Mouse (Mus musculus): ENCODE measurements around the gene Man1c1. TPM values are rescaled to one million over a fixed set of nuclear protein-coding genes. Genes with fewer than 3 reads are reported as not detected.

Man1c1 gene
- polyA plus RNA-seq, 1 experiment from 2014 or later, result 5.1 TPM

DNA sequence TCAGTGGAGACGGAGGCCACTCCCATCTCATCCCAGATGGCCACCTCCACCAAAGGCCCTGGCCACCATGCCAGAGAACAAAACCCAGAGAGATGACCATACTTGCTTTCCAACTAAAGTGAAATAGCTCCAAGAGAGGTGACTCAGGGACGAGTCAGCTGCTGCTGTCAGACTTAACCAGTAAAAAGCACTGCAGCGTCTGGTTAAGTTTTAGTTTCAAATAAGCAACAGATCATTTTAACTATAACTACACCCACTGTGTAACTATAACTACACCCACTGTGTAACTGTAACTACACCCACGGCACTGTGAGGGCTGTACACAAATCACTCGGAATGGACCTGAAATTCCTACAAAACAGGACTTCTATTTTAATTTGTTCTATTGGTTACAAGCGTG lies 17.0 kb upstream of the Man1c1 start:
- H3K9ac ChIP-seq, result no peak overlapping the region
- no peak overlapping the region for H3K27ac ChIP-seq
- H3K4me3 ChIP-seq, result no peak overlapping the region
- ATAC-seq (replicated peaks; ENCODE audit: insufficient number of reproducible peaks, insufficient read depth, low FRiP score, low read depth), result no peak
- no peaks in the 10 kb centered on the region for H3K36me3 ChIP-seq
- H3K9me3 ChIP-seq (replicated peaks), result no peaks in the 10 kb centered on the region
- H3K27me3 ChIP-seq, result no peaks in the 10 kb centered on the region
- H3K4me1 ChIP-seq (replicated peaks), result peaks cover 7% of the 10 kb centered on the region
- H3K4me2 ChIP-seq, result no peak overlapping the region
- 78% methylated on average over 6 of the region's 6 CpGs for WGBS

DNA sequence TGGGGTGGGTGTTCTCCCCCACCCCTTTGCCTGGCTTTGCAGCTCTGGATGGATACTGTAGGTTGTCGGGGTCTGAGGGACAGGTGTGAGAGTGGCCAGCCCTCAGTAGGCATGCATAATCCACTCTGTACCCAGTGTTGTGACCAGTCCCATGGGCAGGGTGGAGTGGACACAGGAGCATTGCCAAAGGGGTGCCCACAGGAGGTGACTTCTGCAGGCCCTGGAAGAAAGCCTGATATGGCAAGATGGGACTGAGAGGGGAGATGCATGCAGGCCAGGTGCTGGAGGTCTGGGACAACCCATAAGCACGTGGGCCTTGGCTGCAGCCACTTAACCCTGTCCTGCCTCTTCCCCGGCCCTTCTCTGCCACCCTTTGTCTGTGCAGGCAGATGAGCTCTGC lies 16.3 kb upstream of the Man1c1 start:
- Histone ChIP-seq H3K27ac (no peak overlapping the region), H3K36me3 (no peaks in the 10 kb centered on the region), H3K9ac (no peak overlapping the region), H3K9me3 (replicated peaks) (no peaks in the 10 kb centered on the region), H3K4me1 (replicated peaks) (peaks cover 7% of the 10 kb centered on the region), H3K27me3 (no peaks in the 10 kb centered on the region), H3K4me3 (no peak overlapping the region), H3K4me2 (no peak overlapping the region)
- no peak for ATAC-seq (replicated peaks; ENCODE audit: insufficient number of reproducible peaks, insufficient read depth, low FRiP score, low read depth)
- WGBS, result 57% methylated on average over 3 of the region's 3 CpGs

GRCm38 (mm10) chr4:134719489-134719888 lies 15.4 kb upstream of the Man1c1 start:
- Histone ChIP-seq H3K27ac (no peak overlapping the region), H3K27me3 (no peaks in the 10 kb centered on the region), H3K9ac (no peak overlapping the region), H3K4me1 (replicated peaks) (no peaks in the 10 kb centered on the region), H3K36me3 (no peaks in the 10 kb centered on the region), H3K4me3 (no peak overlapping the region), H3K4me2 (no peak overlapping the region), H3K9me3 (replicated peaks) (no peaks in the 10 kb centered on the region)
- no peak for ATAC-seq (replicated peaks; ENCODE audit: insufficient number of reproducible peaks, insufficient read depth, low FRiP score, low read depth)
- WGBS, result 41% methylated on average over 8 of the region's 8 CpGs

- Histone ChIP-seq H3K27ac (no peak overlapping the region), H3K36me3 (no peaks in the 10 kb centered on the region), H3K9me3 (replicated peaks) (no peaks in the 10 kb centered on the region), H3K4me1 (replicated peaks) (peaks cover 5% of the 10 kb centered on the region), H3K27me3 (no peaks in the 10 kb centered on the region), H3K4me3 (no peak overlapping the region), H3K9ac (peak overlapping the region; percentile 16; the same call in 1 of the 2 replicates), H3K4me2 (peak overlapping the region; percentile 25; the same call in 1 of the 2 replicates)
- 3% methylated on average over 8 of the region's 8 CpGs for WGBS
- peak; percentile 81 for ATAC-seq (replicated peaks; ENCODE audit: insufficient number of reproducible peaks, insufficient read depth, low FRiP score, low read depth)
Observed at GRCm38 (mm10) chr4:134713937-134714336, 9.8 kb upstream of the Man1c1 start.

- Histone ChIP-seq H3K27ac (no peak overlapping the region), H3K36me3 (no peaks in the 10 kb centered on the region), H3K4me1 (replicated peaks) (peaks cover 32% of the 10 kb centered on the region), H3K9me3 (replicated peaks) (no peaks in the 10 kb centered on the region), H3K9ac (no peak overlapping the region), H3K4me3 (no peak overlapping the region), H3K4me2 (peak overlapping the region; percentile 99; the same call in 1 of the 2 replicates), H3K27me3 (no peaks in the 10 kb centered on the region)
- no peak for ATAC-seq (replicated peaks; ENCODE audit: insufficient number of reproducible peaks, insufficient read depth, low FRiP score, low read depth)
- 64% methylated on average over 5 of the region's 5 CpGs for WGBS
Observed at GRCm38 (mm10) chr4:134705311-134705710, 1.2 kb upstream of the Man1c1 start.

- Histone ChIP-seq H3K4me1 (replicated peaks) (peaks cover 32% of the 10 kb centered on the region), H3K4me2 (peak overlapping the region; percentile 99), H3K27me3 (no peaks in the 10 kb centered on the region), H3K9ac (peak overlapping the region; percentile 54), H3K27ac (no peak overlapping the region), H3K9me3 (replicated peaks) (no peaks in the 10 kb centered on the region), H3K36me3 (no peaks in the 10 kb centered on the region), H3K4me3 (peak overlapping the region; percentile 74)
- under 1% methylated on average over 21 of the region's 21 CpGs for WGBS
- no peak for ATAC-seq (replicated peaks; ENCODE audit: insufficient number of reproducible peaks, insufficient read depth, low FRiP score, low read depth)
Observed at GRCm38 (mm10) chr4:134704590-134704989, 500 bp upstream of the Man1c1 start.

GRCm38 (mm10) chr4:134702981-134703834 lies 882 bp downstream of the Man1c1 start:
- H3K36me3 ChIP-seq, result no peaks in the 10 kb centered on the region
- ATAC-seq (replicated peaks; ENCODE audit: insufficient number of reproducible peaks, insufficient read depth, low FRiP score, low read depth), result peak; percentile 7; the same call in 1 of the 2 replicates
- peak overlapping the region; percentile 56 for H3K27ac ChIP-seq
- H3K4me1 ChIP-seq (replicated peaks), result peaks cover 32% of the 10 kb centered on the region
- H3K27me3 ChIP-seq, result no peaks in the 10 kb centered on the region
- peak overlapping the region; percentile 99 for H3K4me2 ChIP-seq
- WGBS, result 2% methylated on average over 81 of the region's 90 CpGs
- peak overlapping the region; percentile 68 for H3K9ac ChIP-seq
- peak overlapping the region; percentile 74 for H3K4me3 ChIP-seq
- no peaks in the 10 kb centered on the region for H3K9me3 ChIP-seq (replicated peaks)

GRCm38 (mm10) chr4:134701934-134702333 lies 2.2 kb downstream of the Man1c1 start:
- Histone ChIP-seq H3K9me3 (replicated peaks) (no peaks in the 10 kb centered on the region), H3K27me3 (no peaks in the 10 kb centered on the region), H3K27ac (0 out of 2 replicates have a peak overlapping the region, but pooled peaks have one; percentile 13), H3K4me1 (replicated peaks) (peaks cover 32% of the 10 kb centered on the region), H3K9ac (peak overlapping the region; percentile 68), H3K4me3 (peak overlapping the region; percentile 74), H3K4me2 (peak overlapping the region; percentile 99), H3K36me3 (no peaks in the 10 kb centered on the region)
- WGBS, result 27% methylated on average over 6 of the region's 6 CpGs
- ATAC-seq (replicated peaks; ENCODE audit: insufficient number of reproducible peaks, insufficient read depth, low FRiP score, low read depth), result no peak

DNA sequence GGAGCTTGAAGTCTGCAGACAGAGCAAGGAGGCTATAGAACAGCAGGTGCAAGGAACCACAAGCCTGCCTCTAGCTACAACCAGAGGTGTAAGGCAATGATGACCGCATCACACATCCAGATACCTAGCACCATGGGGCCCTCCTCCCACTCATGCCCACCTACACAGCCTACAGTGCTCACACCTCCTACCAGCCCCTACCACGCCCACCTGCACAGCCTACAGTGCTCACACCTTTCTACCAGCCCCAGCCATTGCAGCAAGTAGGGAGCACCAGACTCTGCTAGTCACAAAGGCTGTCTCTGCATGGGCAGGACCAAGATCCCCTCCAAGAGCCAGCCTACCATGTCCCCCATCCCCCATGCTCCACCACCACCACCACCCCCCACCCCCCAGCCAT lies 3.2 kb downstream of the Man1c1 start:
- Histone ChIP-seq H3K36me3 (no peaks in the 10 kb centered on the region), H3K4me2 (peak overlapping the region; percentile 99; the same call in 1 of the 2 replicates), H3K9ac (no peak overlapping the region), H3K4me3 (no peak overlapping the region), H3K27me3 (no peaks in the 10 kb centered on the region), H3K9me3 (replicated peaks) (no peaks in the 10 kb centered on the region), H3K27ac (no peak overlapping the region), H3K4me1 (replicated peaks) (peaks cover 32% of the 10 kb centered on the region)
- 93% methylated on average over 2 of the region's 2 CpGs for WGBS
- ATAC-seq (replicated peaks; ENCODE audit: insufficient number of reproducible peaks, insufficient read depth, low FRiP score, low read depth), result no peak

GRCm38 (mm10) chr4:134693202-134693940 lies 10.7 kb downstream of the Man1c1 start:
- no peak overlapping the region for H3K27ac ChIP-seq
- ATAC-seq (replicated peaks; ENCODE audit: insufficient number of reproducible peaks, insufficient read depth, low FRiP score, low read depth), result no peak
- WGBS, result 65% methylated on average over 9 of the region's 9 CpGs
- H3K27me3 ChIP-seq, result no peaks in the 10 kb centered on the region
- H3K36me3 ChIP-seq, result peaks cover 3% of the 10 kb centered on the region; the same call in 1 of the 2 replicates
- no peaks in the 10 kb centered on the region for H3K4me1 ChIP-seq (replicated peaks)
- no peaks in the 10 kb centered on the region for H3K9me3 ChIP-seq (replicated peaks)
- H3K9ac ChIP-seq, result no peak overlapping the region
- no peak overlapping the region for H3K4me3 ChIP-seq
- H3K4me2 ChIP-seq, result no peak overlapping the region

DNA sequence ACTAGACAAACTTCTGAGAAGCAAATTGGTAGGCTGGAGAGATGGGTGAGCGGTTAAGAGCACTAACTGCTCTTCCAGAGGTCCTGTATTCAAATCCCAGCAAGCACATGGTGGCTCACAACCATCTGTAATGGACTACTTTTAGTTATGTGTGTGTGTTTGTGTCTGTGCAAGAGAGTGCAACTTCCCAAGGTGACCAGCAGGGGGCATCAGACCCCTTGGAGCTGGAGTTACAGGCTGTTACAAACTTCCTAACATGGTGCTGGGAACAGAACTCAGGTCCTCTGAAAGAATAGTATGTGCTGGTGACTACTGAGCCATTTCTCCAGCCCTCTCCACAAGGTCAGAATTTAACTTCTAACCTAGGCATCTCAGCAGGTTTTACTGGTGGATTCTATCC lies 11.7 kb downstream of the Man1c1 start:
- Histone ChIP-seq H3K27me3 (no peaks in the 10 kb centered on the region), H3K27ac (no peak overlapping the region), H3K4me3 (no peak overlapping the region), H3K36me3 (peaks cover 3% of the 10 kb centered on the region; the same call in 1 of the 2 replicates), H3K4me2 (no peak overlapping the region), H3K4me1 (replicated peaks) (no peaks in the 10 kb centered on the region), H3K9me3 (replicated peaks) (no peaks in the 10 kb centered on the region), H3K9ac (no peak overlapping the region)
- 94% methylated on average over 1 of the region's 1 CpGs for WGBS
- ATAC-seq (replicated peaks; ENCODE audit: insufficient number of reproducible peaks, insufficient read depth, low FRiP score, low read depth), result no peak

All from heart, embryonic 15.5 days (tissue).